Mouse (Mus musculus) erythroblast, embryonic 14.5 days (primary cell): ENCODE results near the gene Pcgf6.
"Not testable (repeated sequence)": the region's sequence is repeated elsewhere in the genome, so short reads cannot be mapped to it uniquely, and the experiment has no call there.

Experiments
- GATA1 ChIP-seq: IDR thresholded peaks from 2 replicates; pipeline ENCODE4 v1.6.1; 2012; ENCODE audit warnings: low read length, inconsistent platforms, mixed read lengths
- TAL1 ChIP-seq: IDR thresholded peaks from 3 replicates; pipeline ENCODE4 v1.6.1; 2012; ENCODE audit warnings: low read length, inconsistent platforms, mixed read lengths

GRCm38 (mm10) chr19:47000357-47000756 lies 50.3 kb downstream of the Pcgf6 start:
- not testable (repeated sequence) for TF ChIP-seq GATA1, TAL1
